Mouse (Mus musculus) testis, adult 2 months (tissue): Measurements from ENCODE around the gene Fam208b.

Experiments used
- CTCF ChIP-seq: fragments of 200-500 bp; IDR thresholded peaks from 2 replicates; pipeline ENCODE4 v1.5.1; 2012; ENCODE audit warnings: low read depth, mild to moderate bottlenecking, inconsistent platforms, low read length, moderate library complexity; ENCODE audit not compliant: control insufficient read depth, insufficient read depth, insufficient replicate concordance
- POLR2A ChIP-seq: fragments of 200-500 bp; IDR thresholded peaks from 2 replicates; pipeline ENCODE4 v1.6.1; 2012; ENCODE audit warnings: low read depth, mild to moderate bottlenecking, inconsistent platforms, low read length, moderate library complexity; ENCODE audit not compliant: control insufficient read depth

GRCm38 (mm10) chr13:3544077-3544874 is 66.6 kb downstream of the Fam208b start:
- no peak for TF ChIP-seq CTCF
- no peak for TF ChIP-seq POLR2A
